Mouse (Mus musculus) embryonic facial prominence, embryonic 13.5 days (tissue): ENCODE measurements around the gene Smg6. TPM values are rescaled to one million over a fixed set of nuclear protein-coding genes. Genes with fewer than 3 reads are reported as not detected.

Experiments
- ATAC-seq: fragments of 200-750 bp; cut with Nextera tagmentation; 2 replicates; pipeline ENCODE4 v1.8.0; 2017; ENCODE audit warnings: low read depth; ENCODE audit not compliant: insufficient number of reproducible peaks, insufficient read depth, low FRiP score, low TSS enrichment
- H3K27ac ChIP-seq: fragments of 300-500 bp; sonication (generic); 2 replicates; pipeline ENCODE4 v1.5.1; 2015; ENCODE audit warnings: moderate library complexity, mild to moderate bottlenecking, inconsistent platforms
- H3K27me3 ChIP-seq: fragments of 300-500 bp; sonication (generic); 2 replicates; pipeline ENCODE4 v1.6.1; 2015; ENCODE audit warnings: mild to moderate bottlenecking, inconsistent platforms
- H3K36me3 ChIP-seq: fragments of 300-500 bp; sonication (generic); 2 replicates; pipeline ENCODE4 v1.6.1; 2015; ENCODE audit warnings: mild to moderate bottlenecking, inconsistent platforms
- H3K4me1 ChIP-seq: fragments of 300-500 bp; sonication (generic); 2 replicates; pipeline ENCODE4 v1.6.1; 2015; ENCODE audit warnings: inconsistent platforms
- H3K4me2 ChIP-seq: fragments of 300-500 bp; sonication (generic); 2 replicates; pipeline ENCODE4 v1.6.1; 2015; ENCODE audit warnings: moderate library complexity, mild to moderate bottlenecking, inconsistent platforms
- H3K4me3 ChIP-seq: fragments of 300-500 bp; sonication (generic); 2 replicates; pipeline ENCODE4 v1.5.1; 2015; ENCODE audit warnings: mild to moderate bottlenecking, inconsistent platforms
- H3K9ac ChIP-seq: fragments of 300-500 bp; sonication (generic); 2 replicates; pipeline ENCODE4 v1.6.1; 2015; ENCODE audit warnings: mild to moderate bottlenecking, inconsistent platforms
- H3K9me3 ChIP-seq: fragments of 300-500 bp; sonication (generic); 2 replicates; pipeline ENCODE4 v1.6.1; 2016; ENCODE audit warnings: inconsistent platforms
- WGBS: fragments of 180-500 bp; shearing (Covaris S2); methylation state at CpG from one replicate; pipeline ENCODE4 v1.1.7; 2015; ENCODE audit warnings: mixed read lengths; 5-methylcytosine and 5-hydroxymethylcytosine counted together
- polyA plus RNA-seq: library from polyadenylated mRNA; unstranded; fragments of >200 nt; fragmentation: Nextera tagmentation; extraction: Ambion mirVana; gene quantifications from 2 replicates; pipeline ENCODE4 v1.2.1, GENCODE M21; 2015

Gene Smg6
- polyA plus RNA-seq, 1 experiment from 2014 or later = 22.5 TPM

- Histone ChIP-seq H3K27me3 (no peaks in the 10 kb centered on the region), H3K4me1 (peaks cover 19% of the 10 kb centered on the region; the same call in 1 of the 2 replicates), H3K4me3 (no peak overlapping the region), H3K27ac (no peak overlapping the region), H3K9me3 (no peaks in the 10 kb centered on the region), H3K9ac (no peak overlapping the region), H3K4me2 (no peak overlapping the region), H3K36me3 (no peaks in the 10 kb centered on the region; the same call in 1 of the 2 replicates)
- no peak for ATAC-seq
- WGBS = 32% methylated on average over 2 of the region's 2 CpGs
Observed at GRCm38 (mm10) chr11:75031251-75031650, 105.6 kb downstream of the Smg6 start.

- H3K9ac ChIP-seq = no peak overlapping the region
- no peak for ATAC-seq
- H3K27me3 ChIP-seq = no peaks in the 10 kb centered on the region
- WGBS = 69% methylated on average over 2 of the region's 2 CpGs
- no peaks in the 10 kb centered on the region for H3K9me3 ChIP-seq
- no peaks in the 10 kb centered on the region; the same call in 1 of the 2 replicates for H3K36me3 ChIP-seq
- H3K4me2 ChIP-seq = no peak overlapping the region
- no peak overlapping the region for H3K27ac ChIP-seq
- H3K4me1 ChIP-seq = peaks cover 19% of the 10 kb centered on the region; the same call in 1 of the 2 replicates
- H3K4me3 ChIP-seq = no peak overlapping the region
Observed at GRCm38 (mm10) chr11:75032946-75033345, 107.3 kb downstream of the Smg6 start.

- WGBS = 83% methylated on average over 5 of the region's 5 CpGs
- ATAC-seq = no peak
- H3K9ac ChIP-seq = no peak overlapping the region
Observed at GRCm38 (mm10) chr11:75033581-75034067, 108.0 kb downstream of the Smg6 start.

GRCm38 (mm10) chr11:75034104-75034503 is 108.5 kb downstream of the Smg6 start:
- no peak overlapping the region for H3K27ac ChIP-seq
- no peak overlapping the region for H3K4me3 ChIP-seq
- H3K9me3 ChIP-seq = no peaks in the 10 kb centered on the region
- H3K36me3 ChIP-seq = peaks cover 7% of the 10 kb centered on the region; the same call in 1 of the 2 replicates
- peaks cover 19% of the 10 kb centered on the region; the same call in 1 of the 2 replicates for H3K4me1 ChIP-seq
- no peaks in the 10 kb centered on the region for H3K27me3 ChIP-seq
- 87% methylated on average over 3 of the region's 3 CpGs for WGBS
- ATAC-seq = no peak
- H3K9ac ChIP-seq = no peak overlapping the region
- H3K4me2 ChIP-seq = no peak overlapping the region

More at GRCm38 (mm10) chr11:75033581-75034067, 108.0 kb downstream of the Smg6 start:
- no peak overlapping the region for H3K4me3 ChIP-seq
- no peak overlapping the region for H3K4me2 ChIP-seq
- no peaks in the 10 kb centered on the region for H3K27me3 ChIP-seq
- H3K9me3 ChIP-seq = no peaks in the 10 kb centered on the region
- H3K27ac ChIP-seq = no peak overlapping the region; the same call in 1 of the 2 replicates
- H3K4me1 ChIP-seq = peaks cover 19% of the 10 kb centered on the region; the same call in 1 of the 2 replicates
- peaks cover 3% of the 10 kb centered on the region; the same call in 1 of the 2 replicates for H3K36me3 ChIP-seq

GRCm38 (mm10) chr11:75044333-75044732 is 118.7 kb downstream of the Smg6 start:
- no peak for ATAC-seq
- WGBS = 77% methylated on average over 3 of the region's 3 CpGs
- no peak overlapping the region for H3K4me2 ChIP-seq
- no peaks in the 10 kb centered on the region for H3K27me3 ChIP-seq
- no peak overlapping the region for H3K9ac ChIP-seq
- peaks cover 17% of the 10 kb centered on the region for H3K36me3 ChIP-seq
- peaks cover 25% of the 10 kb centered on the region for H3K4me1 ChIP-seq
- H3K27ac ChIP-seq = 0 out of 2 replicates have a peak overlapping the region, but pooled peaks have one; percentile 1
- no peak overlapping the region for H3K4me3 ChIP-seq
- no peaks in the 10 kb centered on the region for H3K9me3 ChIP-seq

- Histone ChIP-seq H3K9ac (no peak overlapping the region), H3K36me3 (peaks cover 13% of the 10 kb centered on the region), H3K9me3 (no peaks in the 10 kb centered on the region), H3K27ac (no peak overlapping the region), H3K4me1 (peaks cover 36% of the 10 kb centered on the region), H3K27me3 (no peaks in the 10 kb centered on the region), H3K4me3 (no peak overlapping the region), H3K4me2 (no peak overlapping the region)
- 85% methylated on average over 4 of the region's 4 CpGs for WGBS
- ATAC-seq = no peak
Observed at GRCm38 (mm10) chr11:75045822-75046221, 120.2 kb downstream of the Smg6 start.

- no peak overlapping the region for H3K4me3 ChIP-seq
- peak overlapping the region; percentile 78 for H3K27ac ChIP-seq
- peaks cover 8% of the 10 kb centered on the region for H3K36me3 ChIP-seq
- ATAC-seq = no peak
- no peaks in the 10 kb centered on the region for H3K9me3 ChIP-seq
- no peak overlapping the region for H3K9ac ChIP-seq
- peaks cover 43% of the 10 kb centered on the region for H3K4me1 ChIP-seq
- H3K4me2 ChIP-seq = no peak overlapping the region
- WGBS = 79% methylated on average over 3 of the region's 3 CpGs
- H3K27me3 ChIP-seq = no peaks in the 10 kb centered on the region
Observed at GRCm38 (mm10) chr11:75046638-75047037, 121.0 kb downstream of the Smg6 start.

GRCm38 (mm10) chr11:75047066-75047465 is 121.4 kb downstream of the Smg6 start:
- Histone ChIP-seq H3K27ac (peak overlapping the region; percentile 78), H3K9ac (no peak overlapping the region), H3K4me2 (0 out of 2 replicates have a peak overlapping the region, but pooled peaks have one; percentile 23), H3K27me3 (no peaks in the 10 kb centered on the region), H3K4me3 (no peak overlapping the region), H3K36me3 (peaks cover 4% of the 10 kb centered on the region), H3K4me1 (peaks cover 47% of the 10 kb centered on the region), H3K9me3 (no peaks in the 10 kb centered on the region)
- 25% methylated on average over 6 of the region's 6 CpGs for WGBS
- peak; percentile 82 for ATAC-seq

- peaks cover 51% of the 10 kb centered on the region for H3K4me1 ChIP-seq
- no peaks in the 10 kb centered on the region for H3K27me3 ChIP-seq
- no peak overlapping the region for H3K9ac ChIP-seq
- 0 out of 2 replicates have a peak overlapping the region, but pooled peaks have one; percentile 23 for H3K4me2 ChIP-seq
- WGBS = 76% methylated on average over 7 of the region's 7 CpGs
- no peak overlapping the region for H3K4me3 ChIP-seq
- H3K27ac ChIP-seq = peak overlapping the region; percentile 78
- H3K36me3 ChIP-seq = no peaks in the 10 kb centered on the region; the same call in 1 of the 2 replicates
- H3K9me3 ChIP-seq = no peaks in the 10 kb centered on the region
- ATAC-seq = no peak
Observed at GRCm38 (mm10) chr11:75047736-75048407, 122.2 kb downstream of the Smg6 start.

- Histone ChIP-seq H3K36me3 (no peaks in the 10 kb centered on the region; the same call in 1 of the 2 replicates), H3K4me1 (peaks cover 60% of the 10 kb centered on the region), H3K27me3 (no peaks in the 10 kb centered on the region), H3K9me3 (no peaks in the 10 kb centered on the region), H3K9ac (no peak overlapping the region), H3K4me3 (no peak overlapping the region), H3K4me2 (no peak overlapping the region), H3K27ac (no peak overlapping the region)
- no peak for ATAC-seq
- WGBS = 38% methylated on average over 2 of the region's 2 CpGs
Observed at GRCm38 (mm10) chr11:75049146-75049545, 123.5 kb downstream of the Smg6 start.

- Histone ChIP-seq H3K9ac (no peak overlapping the region), H3K4me2 (no peak overlapping the region), H3K27me3 (no peaks in the 10 kb centered on the region), H3K4me3 (no peak overlapping the region), H3K9me3 (no peaks in the 10 kb centered on the region), H3K4me1 (peaks cover 66% of the 10 kb centered on the region), H3K36me3 (no peaks in the 10 kb centered on the region; the same call in 1 of the 2 replicates), H3K27ac (no peak overlapping the region)
- ATAC-seq = no peak
- WGBS = 67% methylated on average over 2 of the region's 2 CpGs
Observed at GRCm38 (mm10) chr11:75049807-75050206, 124.2 kb downstream of the Smg6 start.

GRCm38 (mm10) chr11:75051239-75051638 is 125.6 kb downstream of the Smg6 start:
- H3K27ac ChIP-seq = peak overlapping the region; percentile 72
- WGBS = 13% methylated on average over 1 of the region's 1 CpGs
- no peak for ATAC-seq
- no peak overlapping the region for H3K4me3 ChIP-seq
- peaks cover 3% of the 10 kb centered on the region; the same call in 1 of the 2 replicates for H3K36me3 ChIP-seq
- H3K4me2 ChIP-seq = no peak overlapping the region
- H3K9me3 ChIP-seq = no peaks in the 10 kb centered on the region
- H3K27me3 ChIP-seq = no peaks in the 10 kb centered on the region
- peaks cover 68% of the 10 kb centered on the region for H3K4me1 ChIP-seq
- no peak overlapping the region for H3K9ac ChIP-seq
